ENCODE assay signal across 12 mouse cellular contexts in the genomic region with DNA sequence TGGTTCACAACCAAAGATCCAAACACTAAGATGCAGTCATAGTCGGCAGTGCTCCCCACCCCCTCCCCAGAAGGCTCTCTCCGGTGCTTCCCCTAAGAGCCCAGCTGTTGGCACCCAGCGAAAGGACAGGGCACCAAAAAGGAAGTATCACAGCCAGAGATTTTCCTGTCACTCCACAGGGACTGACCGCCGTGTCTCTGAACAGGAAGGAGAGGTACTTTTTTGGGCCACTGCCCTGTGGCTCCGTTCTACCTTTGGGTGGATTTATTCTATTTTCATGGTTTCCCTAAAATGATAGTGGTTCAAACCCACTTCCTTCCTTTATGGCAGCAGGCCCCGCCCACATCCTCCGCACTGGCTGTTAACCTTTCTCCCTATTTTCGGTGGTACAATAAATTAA. TPM values are rescaled to one million over a fixed set of nuclear protein-coding genes. Genes with fewer than 3 reads are reported as not detected.
DNase-seq lines count a peak whose midpoint lies in the region; ATAC-seq and TF ChIP-seq lines count a peak whose summit lies in the region.
"Had no signal": no experiment of that assay in that cellular context is flagged by ENCODE, and none has a peak within 500 bp of the region (broad histone marks: within the 10 kb centered on the region; RNA-seq: fewer than 3 reads in every experiment).

No protein-coding gene starts in this region.

- no peak for DNase-seq in kidney, postnatal 0 days (ENCODE audit: low spot score)
- no peak for DNase-seq in kidney, adult 9 months
- DNase-seq in CH12.LX (ENCODE audit: extremely low read depth) = peak; percentile 77
- DNase-seq in ovary, postnatal 14 days (ENCODE audit: low spot score) = no peak
- DNase-seq in embryo, embryonic 11 days = no peak
- no peak for DNase-seq in forebrain, postnatal 0 days
- DNase-seq: cerebellum, adult 9-10 months; right cerebral cortex, postnatal 14 days had no signal

- no peak overlapping the region for H3K9ac ChIP-seq in kidney, postnatal 0 days (ENCODE audit: low read depth, low read length)
- no peak overlapping the region; the same call in 1 of the 2 replicates for H3K9ac ChIP-seq in CH12.LX (ENCODE audit: insufficient read depth, low read depth)
- no peak overlapping the region for H3K9ac ChIP-seq in forebrain, postnatal 0 days
- H3K9ac ChIP-seq: midbrain, embryonic 12.5 days had no signal

- in situ Hi-C loops in CH12.LX (cut with MboI; ENCODE audit: low pct_ligation_motif_present, low pct_unique_long_range_greater_than_20kb, low sequenced_read_pairs) = loop anchor here (10.0 kb wide), 1 partner anchor 73 kb away; no protein-coding TSS in a partner anchor

- ATAC-seq in kidney, postnatal 0 days (replicated peaks; ENCODE audit: low FRiP score, low read depth) = no peak
- peak; percentile 91 to 94 for ATAC-seq in hematopoietic stem cell, adult 5-6 weeks (replicated peaks in 1 of 2; ENCODE audit: insufficient read depth in 1 of 2, low FRiP score in 2 of 2, low TSS enrichment in 1 of 2, low read depth in 1 of 2, poor library complexity in 2 of 2, severe bottlenecking in 2 of 2)
- ATAC-seq in megakaryocyte, adult 5-6 weeks (ENCODE audit: poor library complexity, severe bottlenecking) = peak; percentile 75
- no peak for ATAC-seq in forebrain, postnatal 0 days

- no peak overlapping the region for H3K27ac ChIP-seq in kidney, postnatal 0 days
- no peak overlapping the region for H3K27ac ChIP-seq in CH12.LX (ENCODE audit: insufficient read depth, low read depth)
- H3K27ac ChIP-seq in forebrain, postnatal 0 days (ENCODE audit: low read depth, low read length) = no peak overlapping the region
- H3K27ac ChIP-seq: forebrain, embryonic 10.5 days; midbrain, embryonic 12.5 days had no signal

- H3K9me3 ChIP-seq in kidney, postnatal 0 days (replicated peaks; ENCODE audit: low read length) = no peaks in the 10 kb centered on the region
- peaks cover 25% of the 10 kb centered on the region for H3K9me3 ChIP-seq in CH12.LX (replicated peaks; ENCODE audit: low read length)
- no peaks in the 10 kb centered on the region for H3K9me3 ChIP-seq in forebrain, postnatal 0 days (ENCODE audit: low read length)
- H3K9me3 ChIP-seq: forebrain, embryonic 10.5 days; midbrain, embryonic 12.5 days had no signal

- H3K4me3 ChIP-seq in kidney, postnatal 0 days (replicated peaks; ENCODE audit: low read depth, low read length) = no peak overlapping the region
- H3K4me3 ChIP-seq in CH12.LX (replicated peaks in 1 of 3; ENCODE audit: low read depth in 2 of 3, low read length in 2 of 3, poor library complexity in 1 of 3) = peak overlapping the region; percentile 26 to 51 (median 41)
- H3K4me3 ChIP-seq in forebrain, postnatal 0 days (ENCODE audit: low read depth, low read length) = no peak overlapping the region
- H3K4me3 ChIP-seq: forebrain, embryonic 10.5 days; midbrain, embryonic 12.5 days had no signal

- H3K36me3 ChIP-seq in kidney, postnatal 0 days (ENCODE audit: insufficient read depth, low read length) = no peaks in the 10 kb centered on the region
- no peaks in the 10 kb centered on the region for H3K36me3 ChIP-seq in CH12.LX (replicated peaks in 1 of 2; ENCODE audit: control insufficient read depth in 1 of 2, insufficient read depth in 1 of 2, low read length in 1 of 2)
- H3K36me3 ChIP-seq in forebrain, postnatal 0 days (ENCODE audit: insufficient read depth) = no peaks in the 10 kb centered on the region
- H3K36me3 ChIP-seq: forebrain, embryonic 10.5 days; midbrain, embryonic 12.5 days had no signal

- H3K4me2 ChIP-seq in kidney, postnatal 0 days (ENCODE audit: low read length) = peak overlapping the region; percentile 23; the same call in 1 of the 2 replicates
- peak overlapping the region; percentile 25 for H3K4me2 ChIP-seq in CH12.LX (ENCODE audit: insufficient read depth, low read depth, poor library complexity, severe bottlenecking)
- no peak overlapping the region for H3K4me2 ChIP-seq in forebrain, postnatal 0 days (ENCODE audit: low read depth)
- H3K4me2 ChIP-seq: midbrain, embryonic 12.5 days had no signal

- WGBS in kidney, postnatal 0 days = 45% methylated on average over 9 of the region's 9 CpGs
- WGBS in forebrain, postnatal 0 days = 74% methylated on average over 9 of the region's 9 CpGs

- TF ChIP-seq CTCF in kidney, postnatal 0 days (IDR thresholded peaks at IDR 0.05; ENCODE audit: low read depth) = no peak
- no peak for TF ChIP-seq CTCF in CH12.LX (conservative IDR thresholded peaks at IDR 0.05 in 1 of 2, IDR thresholded peaks at IDR 0.05 in 1 of 2; ENCODE audit: low read depth in 2 of 2, low read length in 2 of 2)
- TF ChIP-seq CTCF in forebrain, postnatal 0 days (IDR thresholded peaks at IDR 0.05; ENCODE audit: low read depth) = no peak

- H3K27me3 ChIP-seq in kidney, postnatal 0 days (ENCODE audit: insufficient read depth, low read length) = no peaks in the 10 kb centered on the region
- peaks cover 44% of the 10 kb centered on the region for H3K27me3 ChIP-seq in CH12.LX (replicated peaks)
- no peaks in the 10 kb centered on the region for H3K27me3 ChIP-seq in forebrain, postnatal 0 days (ENCODE audit: insufficient read depth, low read length)
- H3K27me3 ChIP-seq: midbrain, embryonic 12.5 days had no signal

- TF ChIP-seq EP300 in CH12.LX (IDR thresholded peaks at IDR 0.05; ENCODE audit: low read length) = peak; percentile 62; the same call in 1 of the 2 replicates

- dilution Hi-C loops in CH12.LX (cut with MboI; ENCODE audit: extremely low pct_ligation_motif_present, extremely low pct_unique_long_range_greater_than_20kb, low sequenced_read_pairs) = no loop called here

- no peak for TF ChIP-seq POLR2A in CH12.LX (IDR thresholded peaks at IDR 0.05; ENCODE audit: low read depth, low read length)

- TF ChIP-seq RAD21 in CH12.LX (IDR thresholded peaks at IDR 0.05; ENCODE audit: low read depth, low read length) = no peak

- H3K4me1 ChIP-seq in kidney, postnatal 0 days (replicated peaks; ENCODE audit: insufficient read depth, low read length) = no peaks in the 10 kb centered on the region
- peaks cover 3 to 12% of the 10 kb centered on the region in 2 experiments; a peak in 2 of 4 replicates for H3K4me1 ChIP-seq in CH12.LX (ENCODE audit: control insufficient read depth in 1 of 2, insufficient read depth in 2 of 2)
- H3K4me1 ChIP-seq in forebrain, postnatal 0 days (ENCODE audit: insufficient read depth) = no peaks in the 10 kb centered on the region
- H3K4me1 ChIP-seq: forebrain, embryonic 10.5 days; midbrain, embryonic 12.5 days had no signal

- no peaks in the 10 kb centered on the region for H3K79me2 ChIP-seq in CH12.LX (replicated peaks; ENCODE audit: control insufficient read depth, extremely low read depth, insufficient read depth, poor library complexity, severe bottlenecking)

TF ChIP-seq in CH12.LX, 34 proteins besides CTCF, POLR2A, EP300 and RAD21:
- TF ChIP-seq ELF1 (IDR thresholded peaks at IDR 0.05; ENCODE audit: low read depth, low read length) (peak; percentile 54; the same call in 1 of the 2 replicates), MXI1 (IDR thresholded peaks at IDR 0.05; ENCODE audit: low read depth, low read length) (0 out of 2 replicates have a peak, but pooled peaks have one; percentile 21), ETS1 (conservative IDR thresholded peaks at IDR 0.05; ENCODE audit: low read depth, low read length) (peak; percentile 56), TCF12 (IDR thresholded peaks at IDR 0.05; ENCODE audit: low read depth, low read length) (peak; percentile 52; the same call in 1 of the 2 replicates), MEF2A (IDR thresholded peaks at IDR 0.05; ENCODE audit: borderline replicate concordance, low read depth, low read length) (peak; percentile 63; the same call in 1 of the 2 replicates), UBTF (IDR thresholded peaks at IDR 0.05; ENCODE audit: low read depth, low read length) (no peak), SIN3A (IDR thresholded peaks at IDR 0.05; ENCODE audit: low read length) (0 out of 2 replicates have a peak, but pooled peaks have one; percentile 26), E2F4 (IDR thresholded peaks at IDR 0.05; ENCODE audit: insufficient replicate concordance, low read depth, low read length) (no peak), TBP (conservative IDR thresholded peaks at IDR 0.05; ENCODE audit: low read depth, low read length) (no peak), CHD2 (IDR thresholded peaks at IDR 0.05; ENCODE audit: low read length) (peak; percentile 76)

RNA-seq across cellular contexts. Expression of a gene that starts 42.9 kb away (rescaled TPM):
- 18.2 and 24.1 TPM in 2 replicates for polyA plus RNA-seq in kidney, postnatal 0 days (2015; fragmentation: Nextera tagmentation; extraction: Ambion mirVana)
- 12.8 and 13.3 TPM in 2 replicates for total RNA-seq in CH12.LX (2012; rRNA removed)
- total RNA-seq in CH12.LX (2014; rRNA removed) = 27.2 and 28.3 TPM in 2 replicates
- polyA plus RNA-seq in CH12.LX (2012; ENCODE audit: insufficient read length, low read depth) = 16.5 and 21.4 TPM in 2 replicates
- 7.3 and 7.5 TPM in 2 replicates for total RNA-seq in hematopoietic stem cell, adult 5-6 weeks (2017)
- 0.07 and 0.41 TPM in 2 replicates for total RNA-seq in megakaryocyte, adult 5-6 weeks (2015)
- 5.0 TPM in 1 of 2 replicates, not detected in the other for total RNA-seq in megakaryocyte, adult 5-6 weeks (2017)
- total RNA-seq in forebrain, postnatal 0 days (2014; rRNA removed) = 59.5 and 63.6 TPM in 2 replicates
- 14.9 and 16.6 TPM in 2 replicates for polyA plus RNA-seq in forebrain, postnatal 0 days (2015; fragmentation: Nextera tagmentation; extraction: Ambion mirVana)

Comparison
In these comparisons a context has a peak if more than half of its experiments do, and no peak if none do; other contexts are left out.
1. ATAC-seq: peak in hematopoietic stem cell, adult 5-6 weeks (2 of 2) and megakaryocyte, adult 5-6 weeks (single experiment); none in kidney, postnatal 0 days (single experiment) and forebrain, postnatal 0 days (single experiment).
2. H3K4me3 ChIP-seq: peak in CH12.LX (3 of 3); none in kidney, postnatal 0 days (single experiment) and forebrain, postnatal 0 days (single experiment).